Mouse (Mus musculus) left cerebral cortex, adult 6 months (tissue): ENCODE measurements around the gene Pacsin3. TPM values are rescaled to one million over a fixed set of nuclear protein-coding genes. Genes with fewer than 3 reads are reported as not detected.

Source experiments
- long read RNA-seq, 2 experiments: library from polyadenylated mRNA; unstranded; transcript quantifications; one replicate each; pipeline ENCODE4 v2.0.0; 2019 to 2020
- polyA plus RNA-seq: library from polyadenylated mRNA; unstranded; fragments of <200 nt; fragmentation: Nextera tagmentation; gene quantifications from 2 replicates; pipeline ENCODE4 v1.2.3, GENCODE M21; 2021

The Pacsin3 gene
- polyA plus RNA-seq = 31.2 and 37.6 TPM in 2 replicates
- long read RNA-seq, experiment 1, transcript Pacsin3-203 (11 exons, 1,993 nt) = minor isoform, 8 of 120 reads
- long read RNA-seq, experiment 1, transcript Pacsin3-215 (11 exons, 1,859 nt) = minor isoform, 16 of 120 reads
- long read RNA-seq, experiment 1, transcript Pacsin3-202 (10 exons, 1,867 nt) = minor isoform, 6 of 120 reads
- long read RNA-seq, experiment 1, transcript Pacsin3-201 (11 exons, 1,862 nt) = major isoform, 20 of 120 reads
- long read RNA-seq, experiment 1, partial matches to known transcripts = 8 of 120 reads
- long read RNA-seq, experiment 1, other reads (novel, unspliced or antisense) = 62 of 120 reads
- long read RNA-seq, experiment 2, transcript Pacsin3-201 (11 exons, 1,862 nt) = major isoform, 7 of 54 reads
- long read RNA-seq, experiment 2, partial matches to known transcripts = 10 of 54 reads
- long read RNA-seq, experiment 2, other reads (novel, unspliced or antisense) = 30 of 54 reads

DNA sequence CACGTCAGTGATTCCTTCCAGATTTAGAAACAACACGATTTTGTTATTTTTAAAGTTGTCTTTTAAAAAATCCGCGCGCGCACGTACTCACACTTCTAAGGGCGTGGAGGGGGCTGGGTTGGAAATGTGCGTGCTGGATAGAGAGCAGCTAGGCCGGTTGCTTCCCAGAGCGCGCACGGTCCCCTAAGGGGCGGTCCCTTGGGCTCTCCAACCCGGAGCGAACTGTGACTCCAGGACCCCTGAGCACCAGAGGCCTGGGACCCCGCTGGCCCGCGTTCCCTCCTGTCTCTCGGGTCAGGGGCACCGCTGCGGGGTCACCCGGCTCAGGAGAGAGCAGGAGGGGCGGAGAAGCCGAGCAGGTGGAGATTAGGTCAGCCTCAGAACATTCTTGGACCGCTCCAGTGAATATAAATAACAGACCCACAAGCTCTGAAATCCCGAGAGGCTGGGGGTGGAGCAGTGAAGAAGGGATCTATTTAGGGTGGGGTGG, at the start of gene Pacsin3:
Pacsin3 (plus strand) TSS at position 294 of the 490 bp plus-strand sequence.

DNA sequence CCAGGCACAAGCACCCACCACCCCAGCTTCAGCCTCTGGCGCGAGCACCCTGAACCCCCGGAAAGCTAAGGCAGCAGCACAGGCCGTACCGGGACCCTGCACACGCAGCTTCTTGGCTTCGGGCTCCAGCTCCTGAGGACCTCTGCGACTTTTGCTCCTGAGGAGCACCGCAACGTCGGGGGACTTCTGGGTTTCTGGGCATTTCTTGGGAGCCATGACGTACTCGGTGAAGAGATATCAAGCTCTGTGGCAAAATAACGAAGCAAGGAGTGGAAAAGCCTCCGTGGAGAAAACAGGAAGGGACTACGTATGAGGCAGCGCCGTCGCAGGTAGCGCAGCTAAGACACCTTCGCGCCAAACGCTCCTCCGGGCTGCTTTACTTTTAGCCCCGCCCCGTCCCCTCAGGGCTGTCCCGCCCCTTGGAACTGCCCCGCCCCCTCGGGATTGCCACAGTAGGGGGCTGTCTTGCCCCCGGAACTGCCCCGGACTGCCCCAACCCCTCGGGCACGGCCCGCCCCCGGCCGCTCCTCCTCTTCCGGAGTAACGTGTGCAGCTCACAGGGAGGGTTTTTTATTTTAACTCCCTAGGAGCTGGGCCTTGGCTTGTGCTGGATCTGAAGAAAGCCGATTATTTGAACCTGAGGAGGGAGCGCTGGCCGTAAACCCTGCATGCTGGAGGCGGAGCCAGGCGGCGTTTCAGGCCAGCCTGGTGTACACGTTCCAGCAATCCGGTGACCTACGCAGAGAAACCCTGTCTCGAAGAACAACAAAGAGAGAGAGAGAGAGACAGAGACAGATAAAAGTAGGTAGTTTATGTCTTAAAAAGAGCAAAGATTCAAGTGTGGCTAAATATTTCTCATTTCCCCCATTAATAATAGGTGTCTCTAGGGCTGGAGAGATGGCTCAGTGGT, 18.9 kb upstream of the Pacsin3 start, which contains the start of gene Ddb2:
Ddb2 (minus strand) TSS at position 382 of the 910 bp plus-strand sequence.

DNA sequence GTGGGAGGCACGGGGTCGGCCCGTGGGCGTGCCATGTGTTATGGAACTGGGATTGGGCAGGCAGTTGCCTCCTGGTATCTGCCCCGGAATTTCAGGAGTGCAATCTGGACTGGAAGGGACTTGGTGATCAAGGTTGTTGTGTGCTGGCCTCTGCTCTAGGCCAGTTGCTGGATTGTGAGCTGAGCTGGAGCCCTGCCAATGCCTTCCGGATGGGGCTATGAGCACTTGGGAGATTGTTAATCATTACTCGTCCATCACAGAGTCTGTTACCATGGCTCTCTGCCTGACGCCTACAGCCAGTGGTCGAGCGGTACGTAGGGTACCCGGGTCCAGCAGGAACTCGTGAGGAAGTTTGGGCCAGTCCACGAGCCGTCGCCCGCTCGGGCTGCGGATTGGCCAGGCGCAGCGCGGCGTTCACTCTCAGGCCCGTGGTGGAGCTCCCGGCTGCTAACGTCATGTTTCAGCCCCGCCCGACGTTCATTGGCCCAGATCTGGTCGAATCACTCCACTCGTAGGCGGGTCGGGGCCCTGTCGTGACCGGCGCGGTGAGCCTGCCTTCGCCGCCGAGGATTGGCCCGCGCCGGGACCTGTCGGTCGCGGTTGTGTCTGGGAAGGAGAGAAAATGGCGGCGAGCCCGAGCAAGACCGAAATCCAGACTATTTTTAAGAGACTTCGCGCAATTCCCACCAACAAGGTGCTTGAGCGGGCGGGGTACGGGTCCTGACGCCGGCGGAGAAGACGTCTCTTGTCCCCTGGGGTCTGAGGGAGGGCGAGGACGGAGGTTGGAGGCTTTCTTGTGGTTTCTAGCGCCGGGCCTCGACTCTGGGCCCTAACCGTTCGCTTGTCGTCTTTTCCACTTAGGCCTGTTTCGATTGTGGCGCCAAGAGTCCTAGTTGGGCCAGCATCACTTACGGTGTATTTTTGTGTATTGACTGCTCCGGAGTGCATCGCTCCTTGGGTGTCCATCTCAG, 9.2 kb downstream of the Pacsin3 start, which contains the start of gene Arfgap2:
Arfgap2 (plus strand) TSS at position 264 of the 971 bp plus-strand sequence.

Other genes with a start within 250 kb of the Pacsin3 start
- 2.5 and 3.7 TPM in 2 replicates for gene Rapsn, start 220.3 kb upstream of the Pacsin3 start, polyA plus RNA-seq
- 246 and 259 TPM in 2 replicates for gene Psmc3, start 201.9 kb upstream of the Pacsin3 start, polyA plus RNA-seq
- gene Slc39a13, start 185.5 kb upstream of the Pacsin3 start, polyA plus RNA-seq = 7.8 and 16.0 TPM in 2 replicates
- 7.8 and 8.2 TPM in 2 replicates for gene Spi1, start 173.6 kb upstream of the Pacsin3 start, polyA plus RNA-seq
- 0.05 TPM in 2 replicates for gene Mybpc3, start 137.8 kb upstream of the Pacsin3 start, polyA plus RNA-seq
- gene Madd, start 72.1 kb upstream of the Pacsin3 start, polyA plus RNA-seq = 32.3 and 41.7 TPM in 2 replicates
- gene Nr1h3, start 53.1 kb upstream of the Pacsin3 start, polyA plus RNA-seq = 2.9 and 3.7 TPM in 2 replicates
- gene Acp2, start 53.1 kb upstream of the Pacsin3 start, polyA plus RNA-seq = 25.5 and 29.5 TPM in 2 replicates
- 3.7 and 4.1 TPM in 2 replicates for gene Ddb2, start 19.0 kb upstream of the Pacsin3 start, polyA plus RNA-seq
- 38.0 and 47.1 TPM in 2 replicates for gene Arfgap2, start 9.0 kb downstream of the Pacsin3 start, polyA plus RNA-seq
- 137 and 168 TPM in 2 replicates for gene 1110051M20Rik, start 188.8 kb downstream of the Pacsin3 start, polyA plus RNA-seq
- gene Lrp4, start 201.6 kb downstream of the Pacsin3 start, polyA plus RNA-seq = 8.9 and 11.4 TPM in 2 replicates